Comparison of ENCODE assay signal across 28 mouse cellular contexts in the genomic region with DNA sequence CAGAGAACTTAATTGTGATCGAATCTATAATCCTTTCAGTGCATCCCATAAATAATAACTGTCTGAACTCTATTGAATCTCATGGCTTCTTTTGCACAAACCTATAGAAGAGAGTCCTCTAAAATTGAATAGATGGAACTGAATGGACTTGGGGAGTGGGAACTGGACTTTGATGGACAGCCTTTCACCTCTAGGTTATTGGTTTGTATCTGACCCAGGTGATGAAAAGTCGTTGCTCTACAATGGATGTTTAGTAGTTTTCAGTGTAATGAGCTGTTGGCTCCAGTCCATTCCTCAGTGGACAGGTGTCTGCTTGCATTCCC.
"Had no signal": no experiment of that assay in that cellular context is flagged by ENCODE, and none has a peak within 500 bp of the region (broad histone marks: within the 10 kb centered on the region; RNA-seq: fewer than 3 reads in every experiment).

No protein-coding gene starts in this region.

- H3K4me3 ChIP-seq: gastrocnemius, adult 2 months; heart, embryonic 10.5 days; heart, embryonic 12.5 days; hindbrain, embryonic 10.5 days; hindbrain, embryonic 12.5 days; intestine, embryonic 15.5 days; kidney, embryonic 15.5 days; limb, embryonic 13.5 days; limb, embryonic 15.5 days; liver, embryonic 12.5 days had no signal

- H3K4me1 ChIP-seq: heart, embryonic 10.5 days; heart, embryonic 12.5 days; hindbrain, embryonic 10.5 days; hindbrain, embryonic 12.5 days; intestine, embryonic 15.5 days; kidney, embryonic 15.5 days; limb, embryonic 13.5 days; limb, embryonic 15.5 days; liver, embryonic 12.5 days had no signal

- DNase-seq: gastrocnemius, adult 2 months; gastrocnemius, postnatal 10 days; gastrocnemius, postnatal 25 days; heart, adult 18-20 months; heart, postnatal 10 days; heart, postnatal 4 days; kidney, adult 18-20 months; kidney, adult 8-10 months; kidney, postnatal 14 days; kidney, postnatal 36 days; layer of hippocampus, adult 9-11 months; layer of hippocampus, postnatal 36 days; left cerebral cortex, postnatal 4 days had no signal

- H3K36me3 ChIP-seq: heart, embryonic 10.5 days; heart, embryonic 12.5 days; hindbrain, embryonic 10.5 days; hindbrain, embryonic 12.5 days; intestine, embryonic 15.5 days; kidney, embryonic 15.5 days; limb, embryonic 13.5 days; limb, embryonic 15.5 days; liver, embryonic 12.5 days had no signal

- H3K27me3 ChIP-seq: heart, embryonic 12.5 days; hindbrain, embryonic 12.5 days; intestine, embryonic 15.5 days; kidney, embryonic 15.5 days; limb, embryonic 13.5 days; limb, embryonic 15.5 days; liver, embryonic 12.5 days had no signal

- H3K9ac ChIP-seq: heart, embryonic 12.5 days; hindbrain, embryonic 12.5 days; hindbrain, embryonic 14.5 days; intestine, embryonic 15.5 days; kidney, embryonic 15.5 days; limb, embryonic 13.5 days; limb, embryonic 15.5 days; liver, embryonic 12.5 days; liver, embryonic 14.5 days had no signal

- H3K4me2 ChIP-seq: heart, embryonic 12.5 days; hindbrain, embryonic 12.5 days; hindbrain, embryonic 14.5 days; intestine, embryonic 15.5 days; kidney, embryonic 15.5 days; limb, embryonic 13.5 days; limb, embryonic 15.5 days; liver, embryonic 12.5 days had no signal

- H3K27ac ChIP-seq: gastrocnemius, adult 2 months; heart, embryonic 10.5 days; hindbrain, embryonic 10.5 days; hindbrain, embryonic 12.5 days; hindbrain, embryonic 14.5 days; intestine, embryonic 15.5 days; kidney, embryonic 15.5 days; kidney, postnatal 0 days; limb, embryonic 13.5 days; limb, embryonic 15.5 days; liver, embryonic 12.5 days; liver, embryonic 14.5 days had no signal

- H3K9me3 ChIP-seq: heart, embryonic 10.5 days; heart, embryonic 12.5 days; hindbrain, embryonic 10.5 days; hindbrain, embryonic 12.5 days; intestine, embryonic 15.5 days; kidney, embryonic 15.5 days; limb, embryonic 13.5 days; limb, embryonic 15.5 days; liver, embryonic 12.5 days had no signal

- ATAC-seq: hindbrain, embryonic 16.5 days; inflammation-experienced regulatory T-cells, adult 6 months; intestine, embryonic 15.5 days; intestine, postnatal 0 days; liver, embryonic 12.5 days had no signal
